Mouse (Mus musculus): ENCODE measurements around the gene Polr1b. TPM values are rescaled to one million over a fixed set of nuclear protein-coding genes. Genes with fewer than 3 reads are reported as not detected.

Gene Polr1b
- total RNA-seq, 2 experiments from 2014 or later: 15.0 to 19.5 TPM

Other genes with a start within 250 kb of the Polr1b start
- 1 to 10 TPM in 1 of 2 experiments, under 1 TPM in 1; 0.71 to 1.1 TPM for gene Fbln7, start 238.0 kb upstream of the Polr1b start, total RNA-seq (2021)
- 1 to 10 TPM; 5.0 to 6.4 TPM for gene Zc3h8, start 156.9 kb upstream of the Polr1b start, total RNA-seq (2021)
- 10 to 100 TPM; 15.3 to 16.4 TPM for gene Zc3h6, start 133.6 kb upstream of the Polr1b start, total RNA-seq (2021)
- gene Gm10762, start 133.3 kb upstream of the Polr1b start, total RNA-seq (2021): 1 to 10 TPM; 3.6 to 4.5 TPM
- gene Vinac1, start 52.8 kb upstream of the Polr1b start, total RNA-seq (2021): under 1 TPM in 1 of 2 experiments, not detected in 1; 0.10 TPM
- 10 to 100 TPM; 34.3 to 34.5 TPM for gene Ttl, start 35.1 kb upstream of the Polr1b start, total RNA-seq (2021)
- gene Chchd5, start 28.7 kb downstream of the Polr1b start, total RNA-seq (2021): 10 to 100 TPM; 12.1 to 12.2 TPM
- 100 to 1,000 TPM; 126 to 129 TPM for gene Slc20a1, start 97.8 kb downstream of the Polr1b start, total RNA-seq (2021)
- gene Ckap2l, start 196.2 kb downstream of the Polr1b start, total RNA-seq (2021): under 1 TPM; 0.23 to 0.30 TPM
- gene Il1a, start 209.0 kb downstream of the Polr1b start, total RNA-seq (2021): under 1 TPM; 0.47 to 0.71 TPM

All from layer of hippocampus, adult 18-20 months (tissue).